Mouse (Mus musculus): ENCODE measurements around the gene Ttk.

Ttk gene

DNA sequence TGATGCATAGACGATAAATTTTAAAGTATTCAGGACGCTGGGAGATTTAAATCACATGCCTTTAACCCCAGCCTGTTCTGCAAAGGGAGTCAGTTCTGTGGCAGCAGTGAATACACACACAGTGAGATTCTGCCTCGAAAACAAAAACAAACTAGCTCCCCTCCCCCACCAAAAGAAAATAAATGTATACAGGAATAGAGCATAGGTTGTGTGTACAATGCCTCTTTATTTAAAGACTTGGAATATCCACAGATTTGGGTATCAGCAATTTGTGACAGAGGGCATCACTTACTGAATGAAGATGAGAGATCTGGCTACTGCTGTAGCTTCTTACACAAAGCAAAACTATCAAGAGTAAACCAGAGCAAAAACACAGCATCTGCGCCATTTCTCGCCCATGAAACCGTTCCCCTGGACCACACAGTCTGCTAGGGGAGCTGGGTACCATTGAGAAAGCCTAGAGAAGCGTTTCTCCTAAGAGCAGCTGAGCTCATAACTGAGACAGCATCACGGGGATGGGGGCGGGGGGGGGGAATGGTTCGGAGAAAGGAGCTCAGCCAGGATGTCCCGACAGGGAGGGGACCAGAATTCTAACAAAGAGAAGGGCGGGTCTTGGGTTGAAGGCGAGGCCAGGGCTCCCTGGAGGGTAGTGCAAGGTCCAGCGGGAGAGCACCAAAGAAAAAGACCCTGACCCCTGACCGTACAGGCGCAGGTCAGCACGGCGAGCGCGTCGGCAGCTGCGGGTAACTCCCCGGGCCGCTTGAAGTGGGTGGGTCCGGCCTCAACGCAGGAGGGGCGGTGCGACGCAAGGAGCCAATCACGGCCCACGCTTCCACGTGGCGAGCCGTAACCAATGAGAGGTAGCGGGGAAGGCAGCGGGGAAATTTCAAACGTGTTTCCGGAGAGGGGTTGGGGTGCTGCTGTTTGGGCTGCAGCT, at the start of gene Ttk:
Gene Ttk, plus strand, starts transcription at position 879 of the 937 bp plus-strand sequence.
- DNase-seq (ENCODE audit: extremely low read depth, low read depth), result peak; percentile 82

DNA sequence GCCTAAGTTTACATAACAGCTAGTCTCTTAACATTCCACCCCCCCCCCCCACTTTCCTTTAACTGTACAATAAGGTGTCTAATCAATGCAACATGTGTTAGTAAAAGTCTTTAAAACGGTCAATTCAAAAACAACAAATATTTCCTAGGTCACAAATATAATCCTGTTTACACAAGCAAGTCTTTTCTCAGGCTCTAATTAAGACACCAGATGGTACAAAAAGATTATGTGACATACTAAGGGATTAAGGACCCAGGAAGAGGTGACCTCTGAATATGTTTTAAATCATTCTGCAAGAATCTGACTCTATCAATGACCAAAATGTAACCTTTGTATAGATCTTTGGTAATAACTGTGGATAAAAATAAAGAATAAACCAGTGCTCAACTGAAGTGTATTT, 49.0 kb upstream of the Ttk start:
- DNase-seq (ENCODE audit: extremely low read depth, low read depth), result no peak

- DNase-seq (ENCODE audit: extremely low read depth, low read depth), result no peak
Observed at GRCm38 (mm10) chr9:83789326-83789725, 45.2 kb upstream of the Ttk start.

DNA sequence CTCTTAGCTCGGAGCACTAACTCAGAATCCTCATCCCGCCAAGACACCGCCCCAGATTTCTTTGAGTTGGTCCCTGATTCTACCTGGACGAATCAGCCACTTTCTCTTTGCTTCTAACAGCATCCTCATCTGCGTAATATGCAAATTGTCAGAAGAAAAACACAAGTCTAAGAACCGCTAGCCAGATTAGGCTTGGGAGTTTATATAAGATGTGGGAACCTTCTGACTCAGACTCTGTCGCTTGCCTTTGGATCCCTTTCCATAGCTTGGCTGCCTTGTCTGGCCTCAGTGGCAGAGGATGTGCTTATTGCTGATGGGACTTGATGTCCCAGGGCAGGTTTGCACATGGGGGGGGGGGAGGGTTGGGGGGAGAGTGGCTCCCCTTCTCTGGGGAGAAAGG, 37.6 kb upstream of the Ttk start:
- DNase-seq (ENCODE audit: extremely low read depth, low read depth), result no peak

DNA sequence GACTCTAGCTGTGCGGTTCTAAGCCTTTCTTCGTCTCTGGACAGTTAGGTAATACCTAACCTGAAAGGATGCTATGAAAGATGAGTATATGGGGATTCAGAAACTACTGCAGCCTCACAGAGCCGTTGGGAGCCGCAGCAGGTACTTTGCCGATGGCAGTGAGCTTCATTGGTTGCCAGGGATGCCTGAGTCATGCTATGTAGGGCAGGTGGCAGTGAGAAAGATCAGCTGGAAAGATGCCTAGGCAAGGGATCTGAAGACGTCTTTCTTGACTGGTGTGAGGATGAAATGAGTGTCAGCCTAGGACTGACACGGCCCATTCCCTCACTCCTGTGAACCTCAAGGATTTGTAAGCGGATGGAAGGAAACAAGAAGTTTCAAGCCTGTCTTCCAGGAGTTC, 36.6 kb upstream of the Ttk start:
- DNase-seq (ENCODE audit: extremely low read depth, low read depth), result no peak

GRCm38 (mm10) chr9:83804341-83804740, 30.1 kb upstream of the Ttk start:
- no peak for DNase-seq (ENCODE audit: extremely low read depth, low read depth)

- no peak for DNase-seq (ENCODE audit: extremely low read depth, low read depth)
Observed at GRCm38 (mm10) chr9:83805164-83805976, 29.1 kb upstream of the Ttk start.

- no peak for DNase-seq (ENCODE audit: extremely low read depth, low read depth)
Observed at GRCm38 (mm10) chr9:83805977-83806815, 28.3 kb upstream of the Ttk start, which contains the start of gene Elovl4. Gene Elovl4 (minus strand): TSS chr9:83806277.

- peak; percentile 26 for DNase-seq (ENCODE audit: extremely low read depth, low read depth)
Observed at GRCm38 (mm10) chr9:83807562-83807961, 26.9 kb upstream of the Ttk start.

GRCm38 (mm10) chr9:83819188-83819587, 15.3 kb upstream of the Ttk start:
- no peak for DNase-seq (ENCODE audit: extremely low read depth, low read depth)

DNA sequence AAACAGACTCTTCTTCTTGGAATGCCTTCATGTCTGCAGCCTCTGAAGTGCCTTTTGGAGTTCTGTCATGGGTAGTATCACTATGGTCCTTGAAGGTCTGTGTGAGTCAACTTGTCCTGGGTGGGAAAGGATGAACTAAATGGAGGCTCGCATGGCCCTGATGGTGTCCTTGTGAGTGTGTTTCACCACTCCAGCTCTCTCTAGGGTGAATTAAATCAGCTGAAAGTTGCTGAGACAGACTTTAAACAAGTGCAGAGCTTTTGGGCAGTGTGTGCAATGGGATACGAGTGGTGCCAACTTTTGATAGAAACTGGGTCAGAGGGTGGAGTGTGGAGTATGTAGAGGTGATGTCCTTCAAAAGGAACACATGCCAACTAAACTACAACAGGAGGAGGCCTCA, 13.5 kb upstream of the Ttk start:
- no peak for DNase-seq (ENCODE audit: extremely low read depth, low read depth)

- no peak for DNase-seq (ENCODE audit: extremely low read depth, low read depth)
Observed at GRCm38 (mm10) chr9:83822925-83823324, 11.6 kb upstream of the Ttk start.

DNA sequence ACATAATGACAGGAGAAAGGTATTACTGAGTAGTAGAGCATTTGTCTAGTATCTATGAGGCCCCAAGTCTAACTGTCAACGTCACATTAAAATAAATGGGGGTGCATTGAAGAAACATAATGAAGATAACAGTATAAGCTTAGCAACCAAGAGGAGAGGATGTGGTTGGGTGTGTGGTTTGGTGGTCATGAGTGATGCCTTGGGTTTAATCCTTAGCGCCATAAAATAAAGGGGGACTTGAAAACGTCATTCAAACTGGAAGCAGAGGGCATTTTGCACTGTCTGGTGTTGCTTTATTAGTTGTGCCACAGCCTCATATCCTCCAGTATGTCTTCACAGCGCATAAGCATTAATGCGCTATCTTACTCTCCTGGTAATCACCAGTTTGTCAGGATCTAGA, 4.6 kb upstream of the Ttk start:
- DNase-seq (ENCODE audit: extremely low read depth, low read depth), result no peak

DNA sequence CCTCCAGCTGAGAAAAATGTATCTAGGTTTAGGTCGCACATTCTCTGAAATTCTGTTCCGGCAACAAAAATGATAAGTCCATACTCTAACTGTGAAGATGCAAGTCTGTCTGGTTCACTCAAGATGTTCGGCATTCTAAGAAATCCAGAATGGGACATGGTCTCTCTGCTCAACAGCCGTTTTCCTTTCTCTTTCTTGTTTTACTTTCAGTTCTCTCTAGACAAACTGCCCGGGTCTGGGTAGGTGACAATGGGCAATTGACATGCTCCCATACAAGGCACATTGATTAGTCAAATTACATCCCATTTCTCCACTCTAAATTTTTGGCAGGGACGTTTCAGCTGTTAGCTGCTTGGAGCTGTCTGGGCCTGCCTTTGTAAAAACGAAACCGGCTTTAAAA, 3.3 kb upstream of the Ttk start:
- no peak for DNase-seq (ENCODE audit: extremely low read depth, low read depth)

DNA sequence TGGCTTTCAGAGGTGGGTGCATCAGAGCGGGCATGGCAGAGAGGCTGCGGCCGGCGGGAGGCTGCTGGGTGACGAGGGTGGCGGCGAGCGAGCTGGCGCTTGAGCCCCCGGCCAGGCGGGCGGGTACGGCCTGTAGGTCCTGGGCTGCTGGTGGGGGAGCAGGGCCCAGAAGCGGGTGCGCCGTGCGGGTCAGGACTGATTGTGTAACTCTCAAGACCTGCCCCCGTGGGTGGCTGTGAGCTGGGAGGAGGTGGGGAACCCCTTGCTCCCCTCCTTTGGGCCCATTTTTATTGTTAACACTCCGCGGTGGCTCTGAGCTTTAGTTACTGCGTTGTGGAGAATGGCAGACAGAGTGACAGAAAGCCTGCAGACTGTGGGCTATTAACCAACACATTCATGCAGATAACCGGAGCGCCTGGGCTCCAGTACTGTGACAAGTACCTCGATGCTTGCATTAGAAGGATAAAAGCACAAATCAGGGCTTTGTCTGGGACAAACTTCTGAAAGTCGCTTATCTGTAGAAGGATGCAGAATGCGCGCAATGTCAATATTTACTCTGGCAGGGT, 342 bp downstream of the Ttk start:
- no peak for DNase-seq (ENCODE audit: extremely low read depth, low read depth)

DNA sequence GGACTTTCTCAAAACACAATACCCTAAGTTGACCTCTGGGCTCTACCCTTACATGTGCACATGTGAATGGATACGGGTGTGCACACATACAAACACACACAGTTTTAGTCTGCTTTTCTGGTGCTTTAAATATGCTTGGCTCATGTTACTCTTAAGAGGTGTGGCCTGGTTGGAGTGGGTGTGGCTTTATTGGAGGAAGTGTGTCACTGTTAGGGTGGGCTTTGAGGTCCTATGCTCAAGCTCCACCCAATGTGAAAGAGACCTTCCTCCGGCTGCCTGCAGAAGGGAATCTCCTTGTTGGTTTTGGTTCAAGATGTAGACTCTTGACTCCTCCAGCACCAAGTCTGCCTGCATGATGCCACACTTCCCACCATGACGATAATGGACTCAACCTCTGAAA, 18.0 kb downstream of the Ttk start:
- no peak for DNase-seq (ENCODE audit: extremely low read depth, low read depth)

DNA sequence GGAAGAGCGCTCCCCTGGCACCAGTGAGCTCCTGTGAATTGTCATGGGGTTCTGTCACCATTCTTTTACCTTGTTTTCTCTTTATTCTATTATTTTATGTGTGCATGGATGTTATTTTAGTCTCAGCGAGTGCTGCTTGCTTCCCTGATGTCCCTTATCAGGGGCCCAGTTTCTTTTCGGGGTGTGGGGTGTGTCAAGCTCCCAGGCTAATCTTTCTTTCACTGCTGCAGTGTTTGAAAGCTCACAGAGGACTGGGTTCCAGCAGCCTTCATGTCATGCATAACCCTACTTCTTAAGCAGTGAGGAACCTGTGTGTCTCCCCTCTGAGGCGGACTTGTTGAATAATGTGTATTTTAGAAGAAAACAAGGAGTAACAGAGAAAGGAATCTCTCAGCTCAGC, 30.7 kb downstream of the Ttk start:
- peak; percentile 15 for DNase-seq (ENCODE audit: extremely low read depth, low read depth)

DNA sequence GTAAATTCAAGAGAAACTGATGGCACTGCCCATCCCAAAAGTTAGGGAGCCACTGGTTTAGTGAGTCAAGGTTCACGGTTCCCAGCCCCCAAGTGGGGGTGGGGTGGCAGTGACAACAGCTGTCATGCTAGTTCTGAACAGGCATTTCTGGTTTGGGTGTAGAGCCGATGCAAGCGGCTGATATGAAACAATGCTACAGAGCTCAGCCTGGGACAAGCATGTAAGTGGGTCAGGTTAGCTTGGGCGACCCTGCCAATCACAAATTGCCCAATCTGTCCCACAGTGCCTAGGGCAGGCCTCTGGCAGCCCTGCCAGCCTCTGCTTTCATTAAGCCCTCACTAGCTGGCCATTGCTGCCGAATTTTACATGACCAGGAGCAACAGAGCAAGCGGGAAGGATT, 47.7 kb downstream of the Ttk start:
- no peak for DNase-seq (ENCODE audit: extremely low read depth, low read depth)

DNA sequence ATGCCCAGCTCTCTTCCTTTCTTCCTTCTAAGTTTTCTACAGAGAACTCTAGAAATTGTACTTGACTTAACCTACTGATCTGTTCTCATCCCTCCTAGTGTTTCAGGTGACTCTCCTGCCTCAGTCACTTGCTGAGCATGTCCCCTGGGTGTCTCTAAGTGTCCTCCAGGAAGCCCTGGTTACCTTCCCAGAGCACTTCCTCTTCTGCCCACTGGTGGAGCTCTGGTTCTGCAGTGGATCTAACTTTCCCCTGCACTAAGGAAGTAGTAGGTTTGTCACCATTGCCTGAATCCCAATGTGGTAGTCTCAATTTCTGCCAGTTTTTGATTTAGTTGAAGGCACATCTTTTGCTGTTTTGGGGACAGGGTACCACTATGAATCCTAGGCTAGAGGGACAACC, 51.7 kb downstream of the Ttk start:
- no peak for DNase-seq (ENCODE audit: extremely low read depth, low read depth)

GRCm38 (mm10) chr9:83888214-83888613, 53.7 kb downstream of the Ttk start:
- no peak for DNase-seq (ENCODE audit: extremely low read depth, low read depth)

- no peak for DNase-seq (ENCODE audit: extremely low read depth, low read depth)
Observed at GRCm38 (mm10) chr9:83893073-83893472, 58.6 kb downstream of the Ttk start.
